ENCODE assay signal across 23 mouse cellular contexts in genomic region chr3:96503946-96504345, GRCm38 (mm10). TPM values are rescaled to one million over a fixed set of nuclear protein-coding genes. Genes with fewer than 3 reads are reported as not detected.
"Had no signal": no experiment of that assay in that cellular context is flagged by ENCODE, and none has a peak within 500 bp of the region (broad histone marks: within the 10 kb centered on the region; RNA-seq: fewer than 3 reads in every experiment).

No protein-coding gene starts in this region.

- H3K4me1 ChIP-seq: limb, embryonic 13.5 days had no signal

- DNase-seq: kidney, adult 11 months; kidney, adult 8-10 months; kidney, postnatal 25 days; layer of hippocampus, adult 9-11 months; liver; lung, adult 18-20 months; lung, postnatal 4 days; retina, postnatal 1 day; right cerebral cortex, postnatal 25 days; spleen, adult 18-20 months; thymus, postnatal 25 days had no signal

- H3K9ac ChIP-seq: limb, embryonic 13.5 days; neural tube, embryonic 13.5 days; stomach, embryonic 15.5 days had no signal

- H3K27ac ChIP-seq: kidney, embryonic 15.5 days; layer of hippocampus, adult 2 months; limb, embryonic 10.5 days; limb, embryonic 13.5 days; liver, embryonic 12.5 days; midbrain, embryonic 13.5 days; neural tube, embryonic 13.5 days; stomach, embryonic 15.5 days had no signal

- H3K27me3 ChIP-seq: kidney, embryonic 15.5 days; limb, embryonic 13.5 days; liver, embryonic 12.5 days; midbrain, embryonic 13.5 days; neural tube, embryonic 13.5 days; stomach, embryonic 15.5 days had no signal

- H3K9me3 ChIP-seq: kidney, embryonic 15.5 days; limb, embryonic 10.5 days; limb, embryonic 13.5 days; liver, embryonic 12.5 days; liver, embryonic 15.5 days; midbrain, embryonic 13.5 days; neural tube, embryonic 13.5 days; stomach, embryonic 15.5 days had no signal

- H3K36me3 ChIP-seq: kidney, embryonic 15.5 days; limb, embryonic 10.5 days; limb, embryonic 13.5 days; liver, embryonic 12.5 days; midbrain, embryonic 13.5 days; neural tube, embryonic 13.5 days; stomach, embryonic 15.5 days had no signal

- ATAC-seq: liver, embryonic 12.5 days; midbrain, embryonic 13.5 days; midbrain, embryonic 16.5 days had no signal

RNA-seq across cellular contexts. Expression of gene BC107364, which starts 51.8 kb away (rescaled TPM):
- polyA plus RNA-seq: kidney, embryonic 15.5 days; large intestine, adult 2 months; limb, embryonic 13.5 days; liver, embryonic 12.5 days; liver, embryonic 15.5 days; midbrain, embryonic 13.5 days; midbrain, embryonic 16.5 days; myocyte; neural tube, embryonic 13.5 days had no signal
